Mouse (Mus musculus): ENCODE results near the gene Oxt. TPM values are rescaled to one million over a fixed set of nuclear protein-coding genes. Genes with fewer than 3 reads are reported as not detected.

Gene Oxt
- polyA plus RNA-seq (2016; fragmentation: Nextera tagmentation; extraction: Ambion mirVana), result not detected in 2 replicates

GRCm38 (mm10) chr2:130575873-130576272, at the start of gene Oxt:
Gene Oxt (plus strand): TSS chr2:130576173.
- peaks cover 28% of the 10 kb centered on the region for H3K4me1 ChIP-seq
- H3K9me3 ChIP-seq, result no peaks in the 10 kb centered on the region
- H3K36me3 ChIP-seq (replicated peaks), result no peaks in the 10 kb centered on the region
- H3K27me3 ChIP-seq (replicated peaks; ENCODE audit: low read depth, poor library complexity, severe bottlenecking), result peaks cover 84% of the 10 kb centered on the region
- WGBS, result 35% methylated on average over 9 of the region's 9 CpGs
- no peak for DNase-seq (ENCODE audit: low spot score)
- H3K4me3 ChIP-seq, result peak within 1 kb of the TSS; percentile 47
- no peak within 1 kb of the TSS for H3K27ac ChIP-seq (replicated peaks)

GRCm38 (mm10) chr2:130528457-130528856, 47.5 kb upstream of the Oxt start:
- peaks cover 68% of the 10 kb centered on the region for H3K36me3 ChIP-seq (replicated peaks)

GRCm38 (mm10) chr2:130529290-130529689, 46.7 kb upstream of the Oxt start:
- H3K4me3 ChIP-seq, result no peak overlapping the region
- no peaks in the 10 kb centered on the region for H3K9me3 ChIP-seq
- H3K27ac ChIP-seq (replicated peaks), result no peak overlapping the region
- H3K4me1 ChIP-seq, result no peaks in the 10 kb centered on the region
- no peak for DNase-seq (ENCODE audit: low spot score)
- H3K27me3 ChIP-seq (replicated peaks; ENCODE audit: low read depth, poor library complexity, severe bottlenecking), result no peaks in the 10 kb centered on the region
- 94% methylated on average over 2 of the region's 2 CpGs for WGBS
- H3K36me3 ChIP-seq (replicated peaks), result peaks cover 68% of the 10 kb centered on the region

More at GRCm38 (mm10) chr2:130528457-130528856, 47.5 kb upstream of the Oxt start:
- Histone ChIP-seq H3K27me3 (replicated peaks; ENCODE audit: low read depth, poor library complexity, severe bottlenecking) (no peaks in the 10 kb centered on the region), H3K9me3 (no peaks in the 10 kb centered on the region), H3K4me3 (no peak overlapping the region), H3K27ac (replicated peaks) (no peak overlapping the region), H3K4me1 (no peaks in the 10 kb centered on the region)
- no peak for DNase-seq (ENCODE audit: low spot score)
- WGBS, result 86% methylated on average over 6 of the region's 6 CpGs

- no peak overlapping the region for H3K4me3 ChIP-seq
- H3K27ac ChIP-seq (replicated peaks), result no peak overlapping the region
- DNase-seq (ENCODE audit: low spot score), result no peak
- no peaks in the 10 kb centered on the region for H3K4me1 ChIP-seq
- 91% methylated on average over 7 of the region's 7 CpGs for WGBS
- H3K27me3 ChIP-seq (replicated peaks; ENCODE audit: low read depth, poor library complexity, severe bottlenecking), result no peaks in the 10 kb centered on the region
- no peaks in the 10 kb centered on the region for H3K9me3 ChIP-seq
- peaks cover 70% of the 10 kb centered on the region for H3K36me3 ChIP-seq (replicated peaks)
Observed at GRCm38 (mm10) chr2:130529925-130530324, 46.0 kb upstream of the Oxt start.

GRCm38 (mm10) chr2:130532201-130532600, 43.8 kb upstream of the Oxt start:
- 83% methylated on average over 2 of the region's 2 CpGs for WGBS
- Histone ChIP-seq H3K4me3 (no peak overlapping the region), H3K9me3 (no peaks in the 10 kb centered on the region), H3K4me1 (no peaks in the 10 kb centered on the region), H3K36me3 (replicated peaks) (peaks cover 72% of the 10 kb centered on the region), H3K27me3 (replicated peaks; ENCODE audit: low read depth, poor library complexity, severe bottlenecking) (no peaks in the 10 kb centered on the region), H3K27ac (replicated peaks) (no peak overlapping the region)
- no peak for DNase-seq (ENCODE audit: low spot score)

- Histone ChIP-seq H3K9me3 (no peaks in the 10 kb centered on the region), H3K27ac (replicated peaks) (no peak overlapping the region), H3K4me1 (no peaks in the 10 kb centered on the region), H3K27me3 (replicated peaks; ENCODE audit: low read depth, poor library complexity, severe bottlenecking) (no peaks in the 10 kb centered on the region), H3K36me3 (replicated peaks) (peaks cover 85% of the 10 kb centered on the region), H3K4me3 (no peak overlapping the region)
- 95% methylated on average over 6 of the region's 6 CpGs for WGBS
- DNase-seq (ENCODE audit: low spot score), result no peak
Observed at GRCm38 (mm10) chr2:130535017-130535416, 41.0 kb upstream of the Oxt start.

- Histone ChIP-seq H3K27ac (replicated peaks) (no peak overlapping the region), H3K9me3 (no peaks in the 10 kb centered on the region), H3K27me3 (replicated peaks; ENCODE audit: low read depth, poor library complexity, severe bottlenecking) (no peaks in the 10 kb centered on the region), H3K4me3 (no peak overlapping the region), H3K4me1 (no peaks in the 10 kb centered on the region), H3K36me3 (replicated peaks) (peaks cover 93% of the 10 kb centered on the region)
- DNase-seq (ENCODE audit: low spot score), result no peak
- WGBS, result 82% methylated on average over 3 of the region's 3 CpGs
Observed at GRCm38 (mm10) chr2:130536890-130537289, 39.1 kb upstream of the Oxt start.

GRCm38 (mm10) chr2:130538876-130539546, 37.0 kb upstream of the Oxt start:
- 90% methylated on average over 8 of the region's 8 CpGs for WGBS
- H3K4me1 ChIP-seq, result no peaks in the 10 kb centered on the region

GRCm38 (mm10) chr2:130540266-130540665, 35.7 kb upstream of the Oxt start:
- DNase-seq (ENCODE audit: low spot score), result no peak
- Histone ChIP-seq H3K36me3 (replicated peaks) (peaks cover 96% of the 10 kb centered on the region), H3K9me3 (no peaks in the 10 kb centered on the region), H3K27me3 (replicated peaks; ENCODE audit: low read depth, poor library complexity, severe bottlenecking) (no peaks in the 10 kb centered on the region), H3K27ac (replicated peaks) (no peak overlapping the region), H3K4me3 (no peak overlapping the region), H3K4me1 (no peaks in the 10 kb centered on the region)
- 91% methylated on average over 9 of the region's 9 CpGs for WGBS

More at GRCm38 (mm10) chr2:130538876-130539546, 37.0 kb upstream of the Oxt start:
- DNase-seq (ENCODE audit: low spot score), result no peak
- no peaks in the 10 kb centered on the region for H3K27me3 ChIP-seq (replicated peaks; ENCODE audit: low read depth, poor library complexity, severe bottlenecking)
- H3K27ac ChIP-seq (replicated peaks), result no peak overlapping the region
- H3K4me3 ChIP-seq, result no peak overlapping the region
- peaks cover 96% of the 10 kb centered on the region for H3K36me3 ChIP-seq (replicated peaks)
- H3K9me3 ChIP-seq, result no peaks in the 10 kb centered on the region

GRCm38 (mm10) chr2:130546957-130547356, 29.0 kb upstream of the Oxt start:
- Histone ChIP-seq H3K9me3 (no peaks in the 10 kb centered on the region), H3K36me3 (replicated peaks) (peaks cover 89% of the 10 kb centered on the region), H3K27me3 (replicated peaks; ENCODE audit: low read depth, poor library complexity, severe bottlenecking) (no peaks in the 10 kb centered on the region), H3K27ac (replicated peaks) (no peak overlapping the region), H3K4me3 (no peak overlapping the region), H3K4me1 (no peaks in the 10 kb centered on the region)
- WGBS, result 90% methylated on average over 8 of the region's 8 CpGs
- no peak for DNase-seq (ENCODE audit: low spot score)

- Histone ChIP-seq H3K27ac (replicated peaks) (no peak overlapping the region), H3K4me1 (no peaks in the 10 kb centered on the region), H3K36me3 (replicated peaks) (peaks cover 71% of the 10 kb centered on the region), H3K9me3 (no peaks in the 10 kb centered on the region), H3K4me3 (no peak overlapping the region), H3K27me3 (replicated peaks; ENCODE audit: low read depth, poor library complexity, severe bottlenecking) (no peaks in the 10 kb centered on the region)
- DNase-seq (ENCODE audit: low spot score), result no peak
- WGBS, result 89% methylated on average over 7 of the region's 7 CpGs
Observed at GRCm38 (mm10) chr2:130554841-130555240, 21.1 kb upstream of the Oxt start.

- peaks cover 67% of the 10 kb centered on the region for H3K36me3 ChIP-seq (replicated peaks)
- H3K27ac ChIP-seq (replicated peaks), result no peak overlapping the region
- no peak for DNase-seq (ENCODE audit: low spot score)
- WGBS, result 77% methylated on average over 1 of the region's 1 CpGs
- H3K4me3 ChIP-seq, result no peak overlapping the region
- H3K9me3 ChIP-seq, result no peaks in the 10 kb centered on the region
- no peaks in the 10 kb centered on the region for H3K4me1 ChIP-seq
- H3K27me3 ChIP-seq (replicated peaks; ENCODE audit: low read depth, poor library complexity, severe bottlenecking), result no peaks in the 10 kb centered on the region
Observed at GRCm38 (mm10) chr2:130556292-130556691, 19.7 kb upstream of the Oxt start.

GRCm38 (mm10) chr2:130557462-130557861, 18.5 kb upstream of the Oxt start:
- Histone ChIP-seq H3K4me1 (peaks cover 2% of the 10 kb centered on the region), H3K27ac (replicated peaks) (no peak overlapping the region), H3K4me3 (no peak overlapping the region), H3K27me3 (replicated peaks; ENCODE audit: low read depth, poor library complexity, severe bottlenecking) (no peaks in the 10 kb centered on the region), H3K36me3 (replicated peaks) (peaks cover 56% of the 10 kb centered on the region), H3K9me3 (no peaks in the 10 kb centered on the region)
- 97% methylated on average over 2 of the region's 2 CpGs for WGBS
- DNase-seq (ENCODE audit: low spot score), result no peak

All from embryonic facial prominence, embryonic 10.5 days (tissue).